Mouse (Mus musculus): ENCODE data around the gene Paf1.

GRCm38 (mm10) chr7:28410841-28411475 is 18.2 kb downstream of the Paf1 start:
- TF ChIP-seq POLR2A (IDR thresholded peaks at IDR 0.05; ENCODE audit: borderline replicate concordance, low read depth, low read length) (no peak), CTCF (IDR thresholded peaks at IDR 0.05; ENCODE audit: low read depth, low read length) (no peak)

Data from bone marrow macrophage, adult 2 months (primary cell).